Mouse (Mus musculus): ENCODE data around the gene Nek6.

Gene Nek6

DNA sequence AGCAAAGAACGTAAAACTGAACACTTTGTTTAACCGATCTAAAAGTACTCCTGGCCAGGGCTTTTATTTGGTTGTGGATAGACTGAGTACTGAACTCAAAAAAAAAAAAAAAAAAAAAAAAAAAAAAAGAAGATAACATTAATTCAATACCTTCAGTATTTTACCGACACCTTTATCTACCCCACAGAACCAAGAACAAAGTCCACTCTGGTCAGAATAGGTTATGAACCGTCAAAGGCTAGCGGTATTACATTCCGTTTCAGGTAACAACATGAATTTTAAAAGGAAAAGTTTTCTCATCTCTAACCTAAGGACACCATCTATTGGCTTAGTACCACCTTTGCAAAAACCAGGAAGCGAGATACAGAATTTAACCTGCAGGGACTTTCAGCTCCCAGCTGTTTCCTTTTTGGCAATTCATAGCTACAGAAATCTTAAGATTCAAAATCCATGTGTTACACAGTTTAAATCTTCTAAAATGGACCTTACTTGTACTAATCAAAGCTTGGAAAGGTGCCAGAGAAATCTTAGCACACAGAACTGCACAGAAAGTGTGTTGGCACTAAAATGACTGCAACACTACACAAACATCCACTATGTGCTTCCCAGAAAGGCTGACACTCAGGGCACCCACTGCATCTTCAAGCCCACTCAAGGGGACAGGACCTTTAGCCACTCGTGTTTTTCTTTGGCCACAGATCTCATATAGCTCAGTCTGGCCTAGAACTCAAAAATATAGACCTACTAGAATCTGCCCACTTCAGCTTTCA, 112.6 kb downstream of the Nek6 start:
- no peak for DNase-seq

DNA sequence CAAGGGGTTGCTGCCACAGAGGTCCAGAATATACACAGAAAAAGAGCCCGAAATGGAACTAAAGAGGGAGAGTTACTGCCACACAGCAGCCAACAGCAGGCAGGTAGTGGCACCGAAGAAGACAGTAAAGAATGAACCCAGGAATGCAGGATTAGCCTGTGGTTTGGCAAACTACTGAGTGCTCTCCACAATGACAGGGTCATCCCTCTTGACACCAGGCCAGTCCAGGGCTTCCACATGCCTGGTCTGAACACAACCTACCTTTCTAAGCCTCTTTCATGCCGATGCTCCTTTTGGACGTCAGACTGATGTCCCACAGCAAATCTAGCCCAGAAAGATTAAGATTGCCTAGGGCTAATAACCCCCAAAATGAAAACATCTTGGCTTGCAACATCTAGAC, 117.4 kb downstream of the Nek6 start:
- no peak for DNase-seq

DNA sequence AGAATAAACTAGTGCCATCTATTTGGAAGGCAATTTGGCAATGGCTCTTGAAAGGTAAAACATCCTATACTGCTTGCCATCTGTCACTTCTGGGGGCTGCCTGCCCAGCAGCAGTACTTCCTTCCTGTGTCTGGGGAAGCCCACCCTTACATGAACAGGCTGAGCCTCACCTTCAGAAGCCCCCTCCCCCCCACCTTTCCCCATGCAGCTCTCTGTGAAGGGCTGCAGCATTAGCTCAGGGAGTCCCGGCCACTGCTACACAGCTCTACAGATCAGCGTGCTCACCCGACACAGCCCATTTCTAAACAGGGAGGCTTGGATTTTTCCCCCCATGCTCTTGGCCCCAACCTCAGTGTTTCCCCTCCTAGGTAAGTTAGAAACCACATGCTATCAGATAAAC, 118.0 kb downstream of the Nek6 start:
- DNase-seq, result no peak

DNA sequence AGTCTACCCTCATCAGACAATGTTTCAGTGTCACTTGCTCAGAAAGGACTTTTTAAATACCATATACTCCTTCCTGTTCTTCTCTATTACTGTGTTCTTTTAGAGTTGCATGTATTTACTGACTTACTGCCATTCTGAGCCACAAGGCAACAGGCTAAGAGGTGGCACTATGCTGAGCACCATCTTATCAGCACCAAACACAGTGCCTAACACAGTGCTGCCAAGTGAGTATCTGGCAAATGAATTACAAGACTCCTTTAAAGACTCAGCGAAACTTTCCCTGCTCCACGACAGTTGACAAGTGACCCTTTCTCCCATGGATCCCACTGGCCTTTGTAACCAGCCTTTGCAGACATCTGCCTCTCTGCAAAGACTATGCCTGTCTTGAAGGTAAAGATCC, 119.1 kb downstream of the Nek6 start:
- no peak for DNase-seq

DNA sequence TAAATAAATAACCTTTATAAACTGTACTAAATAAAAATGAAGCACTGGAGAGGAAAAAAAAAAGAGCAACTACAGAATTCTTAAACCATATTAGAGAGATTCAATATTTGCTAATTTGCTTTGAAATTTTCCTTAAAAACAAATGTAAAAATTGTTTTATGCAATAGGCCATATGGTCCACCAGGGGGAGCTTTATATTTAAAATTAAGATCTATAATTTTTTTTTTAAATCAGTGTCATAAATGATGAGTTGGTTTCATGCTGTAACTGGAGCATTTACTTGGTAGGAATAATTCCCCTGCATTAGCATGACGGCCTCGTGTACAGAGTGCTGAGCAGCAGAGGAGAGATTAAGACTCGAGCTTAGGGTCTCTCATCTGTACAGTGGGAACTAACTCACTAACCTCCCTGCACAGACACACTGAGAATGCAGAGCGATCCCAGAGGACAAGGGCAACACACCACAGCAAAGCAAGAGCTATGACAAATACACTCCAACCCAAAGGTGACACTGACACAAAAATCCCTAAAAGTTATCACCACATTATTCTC, 126.3 kb downstream of the Nek6 start:
- no peak for DNase-seq

DNA sequence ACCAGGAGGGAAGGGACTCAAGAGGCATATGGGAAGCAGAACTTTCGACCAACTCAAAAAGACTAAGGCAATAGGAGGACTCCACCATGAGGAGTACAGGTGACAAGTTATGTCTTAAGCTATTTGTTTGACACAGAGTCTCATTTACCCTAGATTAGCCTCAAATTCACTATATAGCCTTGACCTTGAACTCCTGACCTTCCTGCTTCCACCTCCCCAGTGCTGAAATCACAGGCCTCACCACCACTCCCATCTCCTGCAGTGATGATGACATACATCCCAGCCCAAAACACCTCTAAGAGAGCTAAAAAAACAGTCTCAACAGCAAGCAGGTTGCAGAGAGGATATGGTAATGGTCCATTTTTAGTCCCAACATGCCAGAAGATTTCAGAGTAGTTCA, 130.3 kb downstream of the Nek6 start:
- no peak for DNase-seq

DNA sequence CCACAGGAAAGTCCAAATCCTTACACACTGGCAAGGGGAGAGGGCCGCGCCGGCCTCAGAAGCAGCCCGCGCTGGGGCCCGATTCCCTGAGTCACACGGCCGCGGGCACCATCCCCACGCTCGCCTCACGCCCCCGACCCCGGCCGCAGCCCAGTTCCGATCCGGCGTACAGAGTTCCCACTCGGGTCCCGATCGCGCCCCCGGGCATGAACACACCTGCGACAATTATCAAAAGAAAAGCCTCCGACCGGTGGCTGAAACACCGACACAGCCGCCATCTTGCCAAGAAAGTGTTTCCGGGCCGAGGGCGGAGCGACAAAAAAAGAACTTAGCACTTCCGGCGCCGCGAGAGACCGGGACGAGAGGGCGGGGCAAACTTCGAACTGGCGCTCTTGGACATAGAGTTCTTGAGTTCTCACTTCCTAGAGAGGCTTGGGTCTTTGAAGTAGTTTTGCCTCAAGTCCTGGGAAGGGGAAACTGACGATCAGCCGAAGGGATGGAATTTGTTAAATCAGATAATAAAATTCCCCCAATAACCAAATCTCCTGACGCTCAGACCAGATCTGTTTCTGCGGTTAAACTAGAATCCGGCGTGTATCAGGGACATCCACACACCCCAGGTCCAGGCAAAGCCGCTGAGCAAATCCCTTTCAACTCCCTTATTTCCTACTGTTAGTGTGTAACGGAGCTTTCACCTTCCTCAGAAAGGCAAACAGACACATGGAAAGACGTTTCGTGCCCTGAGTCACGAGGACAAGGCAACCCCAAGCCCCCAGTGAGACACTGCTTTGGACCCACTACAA, 132.4 kb downstream of the Nek6 start, which contains the start of gene Psmb7:
Gene Psmb7 (minus strand): TSS at position 463 of the 803 bp plus-strand sequence.
- peak; percentile 85 to 86 for DNase-seq
